Mouse (Mus musculus) C2C12 (cell line): Measurements from ENCODE around the gene Rerg.

Experiments used
- CEBPB ChIP-seq: IDR thresholded peaks from one replicate; pipeline ENCODE4 v1.6.1; 2011; ENCODE audit warnings: low read depth, mild to moderate bottlenecking, control low read depth, moderate library complexity
- CTCF ChIP-seq: IDR thresholded peaks from one replicate; pipeline ENCODE4 v1.5.1; 2011; ENCODE audit not compliant: control insufficient read depth, insufficient read depth, insufficient read length
- MAX ChIP-seq: IDR thresholded peaks from one replicate; pipeline ENCODE4 v1.6.1; 2011; ENCODE audit warnings: mild to moderate bottlenecking, control low read depth
- MYOG ChIP-seq: IDR thresholded peaks from one replicate; pipeline ENCODE4 v1.6.1; 2011; ENCODE audit not compliant: control insufficient read depth, insufficient read length; ENCODE audit errors: extremely low read depth
- USF1 ChIP-seq: IDR thresholded peaks from one replicate; pipeline ENCODE4 v1.6.1; 2011; ENCODE audit warnings: low read depth, mild to moderate bottlenecking, control low read depth, moderate library complexity

DNA sequence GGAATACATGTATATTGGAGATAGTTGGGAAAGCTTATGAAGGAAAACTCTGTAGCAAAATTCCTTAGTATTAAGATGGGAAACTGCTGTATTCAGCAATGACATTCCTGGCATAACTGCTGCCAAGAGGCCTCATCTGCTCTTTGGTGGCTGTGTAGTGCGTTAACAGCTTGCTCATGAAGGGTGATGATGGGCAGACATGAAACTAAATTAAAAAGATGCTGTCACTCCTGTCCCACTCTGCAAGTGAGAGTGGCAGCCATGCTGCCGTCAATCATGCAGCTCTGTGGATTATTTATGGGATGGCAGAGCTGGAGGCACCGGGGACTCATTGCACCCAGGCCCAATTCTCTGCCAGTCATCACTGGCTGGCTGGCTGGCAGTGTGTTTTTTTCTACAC, 8.7 kb upstream of the Rerg start:
- TF ChIP-seq CTCF (no peak), MAX (no peak), USF1 (no peak), CEBPB (no peak), MYOG (no peak)
